Mouse (Mus musculus) hindbrain, postnatal 0 days (tissue): ENCODE results near the gene Sdf2l1. TPM values are rescaled to one million over a fixed set of nuclear protein-coding genes. Genes with fewer than 3 reads are reported as not detected.
A peak's percentile ranks its signal among the peaks of the same experiment; 100 is the strongest.

Source experiments
- ATAC-seq: fragments of 200-750 bp; cut with Nextera tagmentation; 2 replicates; pipeline ENCODE4 v1.8.0; 2017; ENCODE audit warnings: mild to moderate bottlenecking, moderate TSS enrichment, moderate library complexity
- DNase-seq: peaks from one replicate; pipeline ENCODE4 v3.0.0-alpha.2; 2015; ENCODE audit warnings: low spot score
- H3K27ac ChIP-seq: fragments of 300-500 bp; sonication (generic); 2 replicates; pipeline ENCODE4 v1.5.1; 2014; ENCODE audit warnings: mild to moderate bottlenecking
- H3K27me3 ChIP-seq: fragments of 300-500 bp; sonication (generic); 2 replicates; pipeline ENCODE4 v1.6.1; 2014; ENCODE audit warnings: low read length, mixed read lengths; ENCODE audit not compliant: insufficient read depth
- H3K36me3 ChIP-seq: fragments of 300-500 bp; sonication (generic); 2 replicates; pipeline ENCODE4 v1.6.1; 2014; ENCODE audit warnings: low read length, mixed read lengths; ENCODE audit not compliant: insufficient read depth
- H3K4me1 ChIP-seq: fragments of 300-500 bp; sonication (generic); 2 replicates; pipeline ENCODE4 v1.6.1; 2014; ENCODE audit warnings: antibody characterized with exemption, low read length, mixed read lengths; ENCODE audit not compliant: insufficient read depth
- H3K4me2 ChIP-seq: fragments of 300-500 bp; sonication (generic); 2 replicates; pipeline ENCODE4 v1.6.1; 2014; ENCODE audit warnings: low read depth, mild to moderate bottlenecking, low read length, moderate library complexity, mixed read lengths
- H3K4me3 ChIP-seq: fragments of 300-500 bp; sonication (generic); 2 replicates; pipeline ENCODE4 v1.5.1; 2014; ENCODE audit warnings: low read length
- H3K9ac ChIP-seq: fragments of 300-500 bp; sonication (generic); replicated peaks from 2 replicates; pipeline ENCODE4 v1.6.1; 2014; ENCODE audit warnings: mild to moderate bottlenecking, low read length, moderate library complexity, mixed read lengths
- H3K9me3 ChIP-seq: fragments of 300-500 bp; sonication (generic); 2 replicates; pipeline ENCODE4 v1.6.1; 2016; ENCODE audit warnings: low read length, mixed read lengths
- CTCF ChIP-seq: IDR thresholded peaks from 2 replicates; pipeline ENCODE4 v1.5.1; 2016; ENCODE audit warnings: antibody characterized with exemption, control low read depth, low read depth
- WGBS: fragments of 180-500 bp; shearing (Covaris S2); extraction: QIAGEN DNeasy Blood & Tissue Kit; methylation state at CpG from one replicate; pipeline ENCODE4 v1.1.7; 2014; 5-methylcytosine and 5-hydroxymethylcytosine counted together
- microRNA counts: library from miRNA; unstranded; fragments of <30 nt; microRNA quantifications from one replicate; lab custom pipeline; 2015
- microRNA-seq, 2 experiments: library from miRNA; unstranded; fragments of <30 nt; microRNA quantifications; one replicate each; pipeline ENCODE4; 2016
- polyA plus RNA-seq: library from polyadenylated mRNA; unstranded; fragments of >200 nt; fragmentation: Nextera tagmentation; extraction: Ambion mirVana; gene quantifications from 2 replicates; pipeline ENCODE4 v1.2.1, GENCODE M21; 2015
- total RNA-seq: library from RNA; depleted of rRNA; stranded (reverse); fragments of >200 nt; gene quantifications from 2 replicates; pipeline ENCODE4 v1.2.3, GENCODE M21; 2014; rRNA removed

Sdf2l1 gene
- total and polyA plus RNA-seq, 2 experiments from 2014 or later, result 15.3 to 18.4 TPM

GRCm38 (mm10) chr16:17096938-17097337, 35.2 kb downstream of the Sdf2l1 start:
- no peaks in the 10 kb centered on the region for H3K27me3 ChIP-seq
- H3K27ac ChIP-seq, result no peak overlapping the region
- no peak for ATAC-seq
- no peak overlapping the region for H3K9ac ChIP-seq
- no peak overlapping the region for H3K4me2 ChIP-seq
- TF ChIP-seq CTCF, result no peak
- no peak overlapping the region for H3K4me3 ChIP-seq
- no peaks in the 10 kb centered on the region for H3K4me1 ChIP-seq
- no peaks in the 10 kb centered on the region for H3K9me3 ChIP-seq
- 97% methylated on average over 3 of the region's 3 CpGs for WGBS
- no peak for DNase-seq
- H3K36me3 ChIP-seq, result peaks cover 60% of the 10 kb centered on the region

GRCm38 (mm10) chr16:17088346-17088745, 43.8 kb downstream of the Sdf2l1 start:
- TF ChIP-seq CTCF, result peak; percentile 45; the same call in 1 of the 2 replicates
- ATAC-seq (peak; percentile 40), DNase-seq (peak; percentile 54)
- Histone ChIP-seq H3K27me3 (no peaks in the 10 kb centered on the region), H3K9ac (no peak overlapping the region), H3K4me1 (no peaks in the 10 kb centered on the region), H3K27ac (no peak overlapping the region), H3K4me3 (no peak overlapping the region), H3K4me2 (no peak overlapping the region), H3K9me3 (no peaks in the 10 kb centered on the region), H3K36me3 (peaks cover 63% of the 10 kb centered on the region)
- WGBS, result 62% methylated on average over 3 of the region's 3 CpGs

- no peak for ATAC-seq
- Histone ChIP-seq H3K4me3 (no peak overlapping the region), H3K36me3 (peaks cover 68% of the 10 kb centered on the region)
These were observed 45.5 kb downstream of the Sdf2l1 start for GRCm38 (mm10) chr16:17086669-17087193.

GRCm38 (mm10) chr16:17086241-17086640, 45.9 kb downstream of the Sdf2l1 start:
- Histone ChIP-seq H3K4me1 (no peaks in the 10 kb centered on the region), H3K4me3 (no peak overlapping the region), H3K27ac (no peak overlapping the region), H3K27me3 (no peaks in the 10 kb centered on the region), H3K9ac (no peak overlapping the region), H3K4me2 (no peak overlapping the region), H3K9me3 (no peaks in the 10 kb centered on the region), H3K36me3 (peaks cover 63% of the 10 kb centered on the region)
- 91% methylated on average over 3 of the region's 3 CpGs for WGBS
- ATAC-seq (no peak), DNase-seq (no peak)
- TF ChIP-seq CTCF, result no peak

More at GRCm38 (mm10) chr16:17086669-17087193, 45.5 kb downstream of the Sdf2l1 start:
- Histone ChIP-seq H3K4me2 (no peak overlapping the region), H3K9me3 (no peaks in the 10 kb centered on the region), H3K9ac (no peak overlapping the region), H3K27ac (no peak overlapping the region), H3K27me3 (no peaks in the 10 kb centered on the region), H3K4me1 (no peaks in the 10 kb centered on the region)
- TF ChIP-seq CTCF, result no peak
- WGBS, result 62% methylated on average over 13 of the region's 13 CpGs
- DNase-seq, result no peak

- Histone ChIP-seq H3K9me3 (no peaks in the 10 kb centered on the region), H3K4me2 (no peak overlapping the region), H3K36me3 (peaks cover 57% of the 10 kb centered on the region), H3K4me3 (no peak overlapping the region), H3K27ac (no peak overlapping the region), H3K27me3 (no peaks in the 10 kb centered on the region), H3K4me1 (no peaks in the 10 kb centered on the region), H3K9ac (no peak overlapping the region)
- ATAC-seq (no peak), DNase-seq (no peak)
- no peak for TF ChIP-seq CTCF
- WGBS, result 93% methylated on average over 4 of the region's 4 CpGs
These were observed 46.5 kb downstream of the Sdf2l1 start for GRCm38 (mm10) chr16:17085636-17086035.

GRCm38 (mm10) chr16:17082121-17082792, 49.9 kb downstream of the Sdf2l1 start:
- Histone ChIP-seq H3K9ac (no peak overlapping the region), H3K27me3 (no peaks in the 10 kb centered on the region), H3K36me3 (peaks cover 35% of the 10 kb centered on the region; the same call in 1 of the 2 replicates), H3K4me1 (no peaks in the 10 kb centered on the region), H3K9me3 (no peaks in the 10 kb centered on the region), H3K27ac (no peak overlapping the region), H3K4me2 (no peak overlapping the region), H3K4me3 (no peak overlapping the region)
- no peak for DNase-seq
- no peak for ATAC-seq
- WGBS, result 92% methylated on average over 6 of the region's 6 CpGs
- no peak for TF ChIP-seq CTCF

MicroRNAs encoded within 50 kb of the gene (microRNA counts, 519-probe panel; counts per million panel counts)
- microRNA mmu-miR-130b (lab: Ali Mortazavi, UCI), result 4,172 counts per million, percentile 73 among the panel's probes with 10 or more counts
- microRNA mmu-miR-301b (lab: Ali Mortazavi, UCI), result 1,930 counts per million, percentile 27 among the panel's probes with 10 or more counts

Small RNAs within 50 kb of the gene (microRNA-seq; reads per million reads assigned to microRNA genes)
- gene Mir130b (2,899 to 3,548 reads per million in 2 experiments), gene Mir301b (89.8 to 114 reads per million in 2 experiments)

Other genes starting within 250 kb of the Sdf2l1 start
- gene Ppm1f, start 235.9 kb downstream of the Sdf2l1 start, total RNA-seq, result 32.2 and 37.9 TPM in 2 replicates
- 12.6 and 13.4 TPM in 2 replicates for gene Ppm1f, start 235.9 kb downstream of the Sdf2l1 start, polyA plus RNA-seq
- 202 and 204 TPM in 2 replicates for gene Mapk1, start 149.0 kb downstream of the Sdf2l1 start, total RNA-seq
- 156 and 178 TPM in 2 replicates for gene Mapk1, start 149.0 kb downstream of the Sdf2l1 start, polyA plus RNA-seq
- gene Ypel1, start 62.7 kb downstream of the Sdf2l1 start, total RNA-seq, result 39.8 and 41.9 TPM in 2 replicates
- 66.3 and 66.8 TPM in 2 replicates for gene Ypel1, start 62.7 kb downstream of the Sdf2l1 start, polyA plus RNA-seq
- 93.7 and 98.4 TPM in 2 replicates for gene Ppil2, start 21.1 kb downstream of the Sdf2l1 start, total RNA-seq
- gene Ppil2, start 21.1 kb downstream of the Sdf2l1 start, polyA plus RNA-seq, result 102 and 106 TPM in 2 replicates
- 4.2 and 6.8 TPM in 2 replicates for gene 2610318N02Rik, start 7.2 kb downstream of the Sdf2l1 start, total RNA-seq
- 8.2 and 9.5 TPM in 2 replicates for gene 2610318N02Rik, start 7.2 kb downstream of the Sdf2l1 start, polyA plus RNA-seq
- 72.4 and 78.5 TPM in 2 replicates for gene Ydjc, start 12.2 kb upstream of the Sdf2l1 start, total RNA-seq
- gene Ydjc, start 12.2 kb upstream of the Sdf2l1 start, polyA plus RNA-seq, result 41.3 and 43.9 TPM in 2 replicates
- 7.2 and 8.8 TPM in 2 replicates for gene Ccdc116, start 14.8 kb upstream of the Sdf2l1 start, total RNA-seq
- gene Ccdc116, start 14.8 kb upstream of the Sdf2l1 start, polyA plus RNA-seq, result 2.8 and 3.5 TPM in 2 replicates
- 82.7 and 93.6 TPM in 2 replicates for gene Ube2l3, start 70.3 kb upstream of the Sdf2l1 start, total RNA-seq
- 325 and 326 TPM in 2 replicates for gene Ube2l3, start 70.3 kb upstream of the Sdf2l1 start, polyA plus RNA-seq
- 1.9 and 4.3 TPM in 2 replicates for gene Rimbp3, start 76.2 kb upstream of the Sdf2l1 start, total RNA-seq
- gene Rimbp3, start 76.2 kb upstream of the Sdf2l1 start, polyA plus RNA-seq, result 1.0 and 1.3 TPM in 2 replicates
- gene Hic2, start 101.2 kb upstream of the Sdf2l1 start, total RNA-seq, result 10.0 and 13.1 TPM in 2 replicates
- gene Hic2, start 101.2 kb upstream of the Sdf2l1 start, polyA plus RNA-seq, result 4.7 and 5.1 TPM in 2 replicates
- 65.0 and 76.9 TPM in 2 replicates for gene Tmem191c, start 143.7 kb upstream of the Sdf2l1 start, total RNA-seq
- gene Tmem191c, start 143.7 kb upstream of the Sdf2l1 start, polyA plus RNA-seq, result 112 and 125 TPM in 2 replicates
- 3.5 and 4.2 TPM in 2 replicates for gene Serpind1, start 199.0 kb upstream of the Sdf2l1 start, total RNA-seq
- 9.9 and 10.3 TPM in 2 replicates for gene Serpind1, start 199.0 kb upstream of the Sdf2l1 start, polyA plus RNA-seq